Mouse (Mus musculus) hindbrain, embryonic 16.5 days (tissue): ENCODE measurements around the gene Sass6. TPM values are rescaled to one million over a fixed set of nuclear protein-coding genes. Genes with fewer than 3 reads are reported as not detected.

Experiments
- ATAC-seq: fragments of 200-750 bp; cut with Nextera tagmentation; 2 replicates; pipeline ENCODE4 v1.8.0; 2017; ENCODE audit warnings: moderate TSS enrichment, moderate library complexity
- H3K27ac ChIP-seq: fragments of 300-500 bp; sonication (generic); 2 replicates; pipeline ENCODE4 v1.5.1; 2014; ENCODE audit warnings: low read depth, mild to moderate bottlenecking, control low read depth, low read length, moderate library complexity
- H3K27me3 ChIP-seq: fragments of 300-500 bp; sonication (generic); replicated peaks from 2 replicates; pipeline ENCODE4 v1.6.1; 2014; ENCODE audit warnings: low read length; ENCODE audit not compliant: control insufficient read depth, insufficient read depth
- H3K36me3 ChIP-seq: fragments of 300-500 bp; sonication (generic); 2 replicates; pipeline ENCODE4 v1.6.1; 2014; ENCODE audit warnings: mild to moderate bottlenecking, low read length, moderate library complexity, mixed read lengths; ENCODE audit not compliant: control insufficient read depth, insufficient read depth
- H3K4me1 ChIP-seq: fragments of 300-500 bp; sonication (generic); 2 replicates; pipeline ENCODE4 v1.6.1; 2014; ENCODE audit warnings: low read depth, low read length; ENCODE audit not compliant: control insufficient read depth, insufficient read depth
- H3K4me2 ChIP-seq: fragments of 300-500 bp; sonication (generic); 2 replicates; pipeline ENCODE4 v1.6.1; 2014; ENCODE audit warnings: mild to moderate bottlenecking, low read length, control low read depth, moderate library complexity
- H3K4me3 ChIP-seq: fragments of 300-500 bp; sonication (generic); 2 replicates; pipeline ENCODE4 v1.5.1; 2014; ENCODE audit warnings: mild to moderate bottlenecking, low read length, control low read depth, moderate library complexity
- H3K9ac ChIP-seq: fragments of 300-500 bp; sonication (generic); 2 replicates; pipeline ENCODE4 v1.6.1; 2014; ENCODE audit warnings: low read depth, mild to moderate bottlenecking, control low read depth, low read length, moderate library complexity
- H3K9me3 ChIP-seq: fragments of 300-500 bp; sonication (generic); 2 replicates; pipeline ENCODE4 v1.6.1; 2014; ENCODE audit warnings: mild to moderate bottlenecking, low read length, moderate library complexity; ENCODE audit not compliant: control insufficient read depth
- WGBS: fragments of 180-500 bp; shearing (Covaris S2); extraction: QIAGEN DNeasy Blood & Tissue Kit; methylation state at CpG from one replicate; pipeline ENCODE4 v1.1.7; 2014; 5-methylcytosine and 5-hydroxymethylcytosine counted together
- polyA plus RNA-seq: library from polyadenylated mRNA; unstranded; fragments of >200 nt; fragmentation: Nextera tagmentation; extraction: Ambion mirVana; gene quantifications from 2 replicates; pipeline ENCODE4 v1.2.1, GENCODE M21; 2015

Gene Sass6
- polyA plus RNA-seq, 1 experiment from 2014 or later, result 11.5 TPM

GRCm38 (mm10) chr3:116594076-116594727 lies 580 bp upstream of the Sass6 start:
- Histone ChIP-seq H3K27me3 (no peaks in the 10 kb centered on the region), H3K9ac (peak overlapping the region; percentile 83), H3K9me3 (no peaks in the 10 kb centered on the region), H3K4me1 (peaks cover 3% of the 10 kb centered on the region), H3K36me3 (peaks cover 16% of the 10 kb centered on the region), H3K27ac (peak overlapping the region; percentile 86), H3K4me2 (peak overlapping the region; percentile 50), H3K4me3 (peak overlapping the region; percentile 60)
- ATAC-seq, result peak; percentile 87
- WGBS, result 3% methylated on average over 22 of the region's 22 CpGs

GRCm38 (mm10) chr3:116595603-116595991 lies 815 bp downstream of the Sass6 start:
- Histone ChIP-seq H3K9ac (peak overlapping the region; percentile 62), H3K4me2 (peak overlapping the region; percentile 78), H3K9me3 (no peaks in the 10 kb centered on the region), H3K27me3 (no peaks in the 10 kb centered on the region), H3K27ac (no peak overlapping the region), H3K36me3 (peaks cover 5% of the 10 kb centered on the region), H3K4me3 (peak overlapping the region; percentile 60), H3K4me1 (peaks cover 3% of the 10 kb centered on the region)
- 7% methylated on average over 10 of the region's 10 CpGs for WGBS
- ATAC-seq, result no peak

DNA sequence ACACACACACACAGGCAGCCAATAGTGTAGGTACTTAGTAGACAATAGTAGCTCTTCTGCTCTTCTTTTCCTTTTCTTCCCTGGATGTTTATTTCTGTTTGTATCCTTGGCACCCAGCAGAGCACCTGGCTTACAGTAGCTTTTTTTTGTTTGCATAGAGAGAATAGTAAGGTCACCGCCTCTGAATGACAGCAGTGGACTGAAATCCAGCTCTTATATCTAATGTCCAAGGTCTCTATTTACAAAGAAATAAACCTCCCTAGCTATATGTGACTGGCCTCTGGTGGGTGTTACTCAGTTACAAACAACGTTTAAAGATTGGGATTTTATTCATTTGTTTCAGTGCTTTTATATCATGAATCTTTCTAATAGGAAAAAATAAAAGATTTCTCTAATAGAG lies 4.9 kb downstream of the Sass6 start:
- WGBS, result 96% methylated on average over 2 of the region's 2 CpGs
- H3K4me2 ChIP-seq, result no peak overlapping the region
- no peaks in the 10 kb centered on the region for H3K36me3 ChIP-seq
- H3K4me3 ChIP-seq, result no peak overlapping the region
- H3K9ac ChIP-seq, result no peak overlapping the region
- ATAC-seq, result no peak
- H3K9me3 ChIP-seq, result no peaks in the 10 kb centered on the region
- no peaks in the 10 kb centered on the region for H3K27me3 ChIP-seq
- no peak overlapping the region for H3K27ac ChIP-seq
- H3K4me1 ChIP-seq, result peaks cover 3% of the 10 kb centered on the region

- Histone ChIP-seq H3K9me3 (no peaks in the 10 kb centered on the region), H3K27me3 (no peaks in the 10 kb centered on the region), H3K9ac (no peak overlapping the region), H3K4me1 (peaks cover under 1% of the 10 kb centered on the region), H3K36me3 (no peaks in the 10 kb centered on the region), H3K4me2 (no peak overlapping the region), H3K27ac (no peak overlapping the region), H3K4me3 (no peak overlapping the region)
- ATAC-seq, result no peak
- 93% methylated on average over 5 of the region's 5 CpGs for WGBS
Observed at GRCm38 (mm10) chr3:116601005-116601404, 6.2 kb downstream of the Sass6 start.

DNA sequence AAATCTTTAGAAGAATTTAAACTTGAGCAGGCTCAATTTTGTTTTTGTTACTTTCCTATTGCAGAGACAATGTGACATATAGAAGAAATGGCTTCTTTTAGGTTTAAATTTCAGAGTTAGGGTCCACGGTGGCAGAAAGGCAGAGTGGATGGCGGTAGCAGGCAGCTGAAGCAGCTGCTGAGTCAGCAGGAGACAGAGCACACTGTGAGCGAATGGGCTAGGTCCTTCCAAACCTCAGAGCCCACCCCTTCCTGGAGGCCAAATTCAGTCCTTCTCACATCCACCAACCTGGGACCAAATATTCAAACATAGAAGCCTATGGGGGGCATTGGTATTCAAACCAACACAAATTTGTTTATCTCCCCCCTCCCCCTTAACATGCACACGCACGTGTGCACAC lies 7.0 kb downstream of the Sass6 start:
- H3K4me1 ChIP-seq, result no peaks in the 10 kb centered on the region
- WGBS, result 88% methylated on average over 5 of the region's 5 CpGs
- H3K9me3 ChIP-seq, result no peaks in the 10 kb centered on the region
- no peak overlapping the region for H3K4me3 ChIP-seq
- no peak for ATAC-seq
- no peak overlapping the region for H3K27ac ChIP-seq
- H3K36me3 ChIP-seq, result no peaks in the 10 kb centered on the region
- H3K4me2 ChIP-seq, result no peak overlapping the region
- H3K9ac ChIP-seq, result no peak overlapping the region
- no peaks in the 10 kb centered on the region for H3K27me3 ChIP-seq

DNA sequence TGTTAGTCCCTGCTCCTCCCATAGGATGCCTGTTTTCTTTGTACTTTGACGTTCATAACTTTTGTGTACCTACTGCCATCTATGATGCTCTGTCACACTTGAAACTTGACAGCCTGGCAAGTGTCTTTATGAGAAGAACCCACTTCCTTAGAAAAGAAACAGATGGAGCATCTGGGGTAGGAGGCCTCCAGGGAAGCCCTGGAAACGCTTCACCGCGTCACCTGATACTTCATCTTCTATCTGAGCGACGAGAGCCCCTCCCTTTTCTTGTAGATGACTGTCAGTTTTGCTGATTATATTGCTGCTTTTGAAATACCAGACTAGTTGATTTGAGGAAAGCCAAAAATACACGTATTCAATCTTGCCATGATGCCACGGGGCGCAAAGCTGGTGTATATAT lies 9.8 kb downstream of the Sass6 start:
- WGBS, result 71% methylated on average over 9 of the region's 9 CpGs
- no peaks in the 10 kb centered on the region for H3K4me1 ChIP-seq
- no peak overlapping the region for H3K27ac ChIP-seq
- H3K9ac ChIP-seq, result no peak overlapping the region
- peak; percentile 58; the same call in 1 of the 2 replicates for ATAC-seq
- no peaks in the 10 kb centered on the region for H3K36me3 ChIP-seq
- H3K4me3 ChIP-seq, result no peak overlapping the region
- no peaks in the 10 kb centered on the region for H3K27me3 ChIP-seq
- no peaks in the 10 kb centered on the region for H3K9me3 ChIP-seq
- H3K4me2 ChIP-seq, result no peak overlapping the region

DNA sequence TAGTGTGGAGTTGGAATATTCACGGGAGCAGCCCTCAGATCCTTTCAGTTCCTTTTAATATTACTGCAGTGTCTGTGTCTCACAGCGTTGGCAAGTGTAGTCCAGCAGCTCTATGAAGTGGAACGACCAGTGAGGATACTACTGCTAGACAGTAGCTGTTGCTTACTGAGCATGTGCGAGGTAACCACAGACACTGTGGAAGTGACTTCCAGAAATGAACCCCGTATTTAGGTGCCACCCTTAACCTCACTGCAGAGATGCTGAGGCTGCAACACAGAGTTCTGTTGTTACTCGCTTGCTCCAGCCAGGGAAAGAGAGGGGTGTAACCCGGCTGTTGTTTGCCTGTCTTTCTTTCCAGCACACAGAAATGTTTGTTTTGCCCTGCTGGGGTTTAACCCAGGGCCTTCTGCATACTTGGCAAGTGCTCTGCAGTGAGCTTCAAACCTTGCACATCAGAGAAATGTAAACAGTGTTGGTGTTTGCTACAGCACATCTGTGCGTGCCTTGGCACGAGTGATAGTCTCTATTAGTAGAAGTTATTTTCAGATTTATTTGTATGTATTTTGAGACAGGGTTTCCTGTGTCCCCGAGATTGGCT lies 19.6 kb downstream of the Sass6 start, which contains the start of gene Trmt13:
TSS of gene Trmt13 (minus strand) at position 293 of the 598 bp plus-strand sequence.
- no peak within 1 kb of the TSS for H3K9ac ChIP-seq
- H3K4me3 ChIP-seq, result no peak within 1 kb of the TSS
- no peaks in the 10 kb centered on the region for H3K27me3 ChIP-seq
- H3K36me3 ChIP-seq, result peaks cover 9% of the 10 kb centered on the region; the same call in 1 of the 2 replicates
- peak; percentile 30; the same call in 1 of the 2 replicates for ATAC-seq
- WGBS, result 75% methylated on average over 10 of the region's 10 CpGs
- H3K4me1 ChIP-seq, result no peaks in the 10 kb centered on the region
- H3K9me3 ChIP-seq, result no peaks in the 10 kb centered on the region
- peak within 1 kb of the TSS; percentile 12; the same call in 1 of the 2 replicates for H3K27ac ChIP-seq
- no peak within 1 kb of the TSS for H3K4me2 ChIP-seq

- Histone ChIP-seq H3K27me3 (no peaks in the 10 kb centered on the region), H3K9me3 (no peaks in the 10 kb centered on the region), H3K9ac (no peak overlapping the region), H3K4me2 (no peak overlapping the region), H3K36me3 (peaks cover 9% of the 10 kb centered on the region; the same call in 1 of the 2 replicates), H3K27ac (no peak overlapping the region), H3K4me1 (no peaks in the 10 kb centered on the region), H3K4me3 (no peak overlapping the region)
- ATAC-seq, result no peak
- 90% methylated on average over 8 of the region's 8 CpGs for WGBS
Observed at GRCm38 (mm10) chr3:116615318-116616068, 20.7 kb downstream of the Sass6 start.

GRCm38 (mm10) chr3:116618855-116619254 lies 24.1 kb downstream of the Sass6 start:
- Histone ChIP-seq H3K27me3 (no peaks in the 10 kb centered on the region), H3K4me2 (no peak overlapping the region), H3K36me3 (peaks cover 12% of the 10 kb centered on the region), H3K9me3 (no peaks in the 10 kb centered on the region), H3K4me3 (no peak overlapping the region), H3K27ac (no peak overlapping the region), H3K4me1 (no peaks in the 10 kb centered on the region), H3K9ac (no peak overlapping the region)
- no peak for ATAC-seq
- WGBS, result 83% methylated on average over 6 of the region's 6 CpGs
